Mouse (Mus musculus) limb, embryonic 14.5 days (tissue): ENCODE data around the gene Cpne2. TPM values are rescaled to one million over a fixed set of nuclear protein-coding genes. Genes with fewer than 3 reads are reported as not detected.

Experiments
- ATAC-seq: fragments of 200-750 bp; cut with Nextera tagmentation; 2 replicates; pipeline ENCODE4 v1.8.0; 2017; ENCODE audit warnings: low read depth, moderate number of reproducible peaks, moderate TSS enrichment; ENCODE audit not compliant: low FRiP score
- DNase-seq: peaks from one replicate; pipeline ENCODE4 v3.0.0-alpha.2; 2015; ENCODE audit warnings: low spot score
- H3K27ac ChIP-seq: fragments of 300-500 bp; sonication (generic); replicated peaks from 2 replicates; pipeline ENCODE4 v1.5.1; 2014; ENCODE audit warnings: low read depth, mild to moderate bottlenecking, low read length, moderate library complexity, mixed read lengths
- H3K27me3 ChIP-seq: fragments of 300-500 bp; sonication (generic); 2 replicates; pipeline ENCODE4 v1.6.1; 2014; ENCODE audit warnings: low read length, mixed read lengths; ENCODE audit not compliant: control insufficient read depth, insufficient read depth
- H3K36me3 ChIP-seq: fragments of 300-500 bp; sonication (generic); 2 replicates; pipeline ENCODE4 v1.6.1; 2014; ENCODE audit warnings: mild to moderate bottlenecking, low read length, moderate library complexity, mixed read lengths; ENCODE audit not compliant: control insufficient read depth, insufficient read depth
- H3K4me1 ChIP-seq: fragments of 300-500 bp; sonication (generic); 2 replicates; pipeline ENCODE4 v1.6.1; 2014; ENCODE audit warnings: antibody characterized with exemption, low read length, mixed read lengths; ENCODE audit not compliant: control insufficient read depth, insufficient read depth
- H3K4me2 ChIP-seq: fragments of 300-500 bp; sonication (generic); replicated peaks from 2 replicates; pipeline ENCODE4 v1.6.1; 2014; ENCODE audit warnings: low read depth, mild to moderate bottlenecking, low read length, moderate library complexity; ENCODE audit not compliant: severe bottlenecking
- H3K4me3 ChIP-seq: fragments of 300-500 bp; sonication (generic); replicated peaks from 2 replicates; pipeline ENCODE4 v1.5.1; 2014; ENCODE audit warnings: low read length
- H3K9ac ChIP-seq: fragments of 300-500 bp; sonication (generic); 2 replicates; pipeline ENCODE4 v1.6.1; 2014; ENCODE audit warnings: mild to moderate bottlenecking, low read depth, low read length, moderate library complexity; ENCODE audit not compliant: severe bottlenecking
- H3K9me3 ChIP-seq: fragments of 300-500 bp; sonication (generic); 2 replicates; pipeline ENCODE4 v1.6.1; 2016; ENCODE audit warnings: low read length; ENCODE audit not compliant: control insufficient read depth
- POLR2A ChIP-seq: fragments of 200-500 bp; IDR thresholded peaks from 2 replicates; pipeline ENCODE4 v1.8.0; 2012; ENCODE audit warnings: inconsistent platforms, mild to moderate bottlenecking, moderate library complexity, borderline replicate concordance; ENCODE audit not compliant: insufficient read depth, insufficient read length; ENCODE audit errors: extremely low read depth
- WGBS: fragments of 180-500 bp; shearing (Covaris S2); extraction: QIAGEN DNeasy Blood & Tissue Kit; methylation state at CpG from one replicate; pipeline ENCODE4 v1.1.7; 2014; 5-methylcytosine and 5-hydroxymethylcytosine counted together
- polyA plus RNA-seq, 2 experiments: library from polyadenylated mRNA; depleted of rRNA in 1 of 2; stranded (reverse) in 1 of 2; unstranded in 1 of 2; fragments of >200 nt; fragmentation: Nextera tagmentation in 1 of 2; extraction: Ambion mirVana in 1 of 2; gene quantifications; 2 replicates each; pipeline versions ENCODE4 v1.2.1 to v1.2.3; 2012 to 2014

The Cpne2 gene
- polyA plus RNA-seq, 2 experiments: 12.1 to 24.7 TPM

- Histone ChIP-seq H3K36me3 (no peaks in the 10 kb centered on the region), H3K4me2 (no peak overlapping the region), H3K27me3 (no peaks in the 10 kb centered on the region), H3K4me3 (no peak overlapping the region), H3K4me1 (peaks cover 5% of the 10 kb centered on the region; the same call in 1 of the 2 replicates), H3K9ac (no peak overlapping the region), H3K27ac (no peak overlapping the region), H3K9me3 (no peaks in the 10 kb centered on the region)
- TF ChIP-seq POLR2A: no peak
- 79% methylated on average over 5 of the region's 5 CpGs for WGBS
- no peak for DNase-seq
- no peak for ATAC-seq
Observed at GRCm38 (mm10) chr8:94549041-94549440, 16.3 kb downstream of the Cpne2 start.

- Histone ChIP-seq H3K27me3 (no peaks in the 10 kb centered on the region), H3K4me1 (peaks cover under 1% of the 10 kb centered on the region; the same call in 1 of the 2 replicates), H3K9me3 (no peaks in the 10 kb centered on the region), H3K4me3 (no peak overlapping the region), H3K36me3 (no peaks in the 10 kb centered on the region), H3K9ac (no peak overlapping the region), H3K4me2 (no peak overlapping the region), H3K27ac (no peak overlapping the region)
- TF ChIP-seq POLR2A: no peak
- WGBS: 58% methylated on average over 5 of the region's 5 CpGs
- ATAC-seq (no peak), DNase-seq (no peak)
Observed at GRCm38 (mm10) chr8:94549482-94549881, 16.7 kb downstream of the Cpne2 start.

GRCm38 (mm10) chr8:94549998-94550397, 17.2 kb downstream of the Cpne2 start:
- H3K27ac ChIP-seq: no peak overlapping the region
- H3K9me3 ChIP-seq: no peaks in the 10 kb centered on the region
- no peak overlapping the region for H3K4me2 ChIP-seq
- no peaks in the 10 kb centered on the region; the same call in 1 of the 2 replicates for H3K4me1 ChIP-seq
- H3K9ac ChIP-seq: no peak overlapping the region
- H3K4me3 ChIP-seq: no peak overlapping the region
- no peak for DNase-seq
- H3K36me3 ChIP-seq: no peaks in the 10 kb centered on the region
- 77% methylated on average over 5 of the region's 5 CpGs for WGBS
- no peaks in the 10 kb centered on the region for H3K27me3 ChIP-seq
- no peak for TF ChIP-seq POLR2A
- ATAC-seq: no peak

- no peaks in the 10 kb centered on the region; the same call in 1 of the 2 replicates for H3K4me1 ChIP-seq
- no peaks in the 10 kb centered on the region for H3K9me3 ChIP-seq
- H3K4me2 ChIP-seq: no peak overlapping the region
- no peak overlapping the region for H3K27ac ChIP-seq
- no peak overlapping the region for H3K9ac ChIP-seq
- ATAC-seq: no peak
- no peak for DNase-seq
- H3K4me3 ChIP-seq: no peak overlapping the region
- TF ChIP-seq POLR2A: no peak
- WGBS: 54% methylated on average over 16 of the region's 17 CpGs
- no peaks in the 10 kb centered on the region for H3K27me3 ChIP-seq
- no peaks in the 10 kb centered on the region for H3K36me3 ChIP-seq
Observed at GRCm38 (mm10) chr8:94551471-94552422, 19.0 kb downstream of the Cpne2 start.

- H3K9me3 ChIP-seq: no peaks in the 10 kb centered on the region
- 88% methylated on average over 2 of the region's 2 CpGs for WGBS
- no peak overlapping the region for H3K4me2 ChIP-seq
- H3K27me3 ChIP-seq: no peaks in the 10 kb centered on the region
- no peak overlapping the region for H3K9ac ChIP-seq
- no peak for DNase-seq
- no peak overlapping the region for H3K4me3 ChIP-seq
- no peaks in the 10 kb centered on the region for H3K36me3 ChIP-seq
- no peak for ATAC-seq
- H3K4me1 ChIP-seq: no peaks in the 10 kb centered on the region; the same call in 1 of the 2 replicates
- no peak for TF ChIP-seq POLR2A
- no peak overlapping the region for H3K27ac ChIP-seq
Observed at GRCm38 (mm10) chr8:94552696-94553095, 19.9 kb downstream of the Cpne2 start.
